Mouse (Mus musculus): ENCODE data around the gene Dhx15.

DNA sequence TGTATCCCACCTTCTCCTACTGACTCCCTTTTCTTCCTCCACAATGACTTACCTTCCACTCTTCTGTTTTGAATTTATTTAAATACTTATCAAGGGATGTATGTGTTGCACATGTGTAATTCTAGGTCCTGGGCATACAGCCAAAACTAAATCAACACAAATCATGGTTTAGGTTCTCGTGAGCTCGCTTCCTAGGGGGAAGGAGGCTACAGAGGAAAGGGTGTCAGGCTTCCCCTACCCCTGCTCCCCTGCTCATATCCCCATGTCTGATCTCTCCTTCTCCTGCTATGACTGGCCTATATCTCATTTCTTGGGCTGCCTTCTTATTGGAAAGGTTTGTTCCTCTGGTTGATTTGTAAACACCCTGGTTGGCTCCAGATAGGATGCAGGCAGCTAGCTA, 43.6 kb upstream of the Dhx15 start:
- TF ChIP-seq CTCF (IDR thresholded peaks at IDR 0.05; ENCODE audit: low read depth, low read length), result no peak
- no peak for TF ChIP-seq POLR2A (IDR thresholded peaks at IDR 0.05; ENCODE audit: extremely low read depth, insufficient read depth, low read length)
